Mouse (Mus musculus) spleen, postnatal 36 days (tissue): ENCODE results near the gene Zfp947.
"Not testable (repeated sequence)": the region's sequence is repeated elsewhere in the genome, so short reads cannot be mapped to it uniquely, and the experiment has no call there.

Source experiments
- DNase-seq, 2 experiments: peaks; one replicate each; pipeline ENCODE4 v3.0.0; 2022; ENCODE audit warnings: low spot score in 2 of 2, mixed read lengths in 1 of 2

Gene Zfp947

DNA sequence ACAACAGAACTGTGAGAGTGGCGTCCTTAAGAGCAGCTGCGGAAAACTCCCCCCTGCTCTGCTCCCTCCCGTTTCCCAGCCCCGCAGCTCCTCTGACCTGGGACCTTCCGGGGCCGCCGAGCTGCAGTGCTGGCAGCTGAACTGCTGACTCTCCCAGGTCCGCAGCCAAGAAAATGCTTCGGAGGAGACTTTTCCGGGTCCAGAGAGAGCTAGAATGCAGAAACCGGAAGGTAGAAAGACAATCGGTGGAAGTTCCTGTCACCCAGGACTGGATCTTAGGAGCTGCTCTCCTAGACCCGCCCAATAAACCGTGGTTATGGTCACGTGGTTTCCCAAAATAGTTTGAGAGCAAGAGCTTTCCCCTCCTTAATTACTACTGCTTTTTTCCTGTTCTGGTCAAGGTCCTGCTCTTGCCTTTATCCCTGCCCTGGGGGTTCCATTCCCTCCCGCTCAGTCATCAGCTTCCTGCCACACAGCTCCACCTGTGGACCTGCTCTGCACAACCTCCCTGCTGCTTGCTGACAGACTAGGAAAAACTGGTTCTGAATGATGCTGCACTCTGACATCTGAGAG lies at the start of gene Zfp947:
Gene Zfp947, minus strand, starts transcription at position 469 of the 573 bp plus-strand sequence.
- peak; percentile 1 to 3 for DNase-seq

DNA sequence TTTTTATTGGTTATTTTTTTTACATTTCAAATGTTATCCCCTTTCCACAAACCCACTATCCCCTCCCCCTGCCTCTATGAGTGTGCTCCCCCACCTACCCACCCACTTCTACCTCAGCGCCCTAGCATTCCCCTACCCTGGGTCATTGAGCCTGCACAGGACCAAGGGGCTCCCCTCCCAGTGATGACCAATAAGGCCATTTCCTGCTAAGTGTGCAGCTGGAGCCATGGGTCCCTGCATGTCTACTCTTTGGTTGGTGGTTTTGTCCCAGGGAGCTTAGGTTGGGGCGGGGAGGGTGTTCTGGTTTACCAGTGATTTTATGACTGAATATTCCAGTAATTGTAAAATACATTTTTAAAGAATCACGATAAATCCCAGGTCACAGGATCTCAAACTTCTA lies 686 bp downstream of the Zfp947 start:
- not testable (repeated sequence) for DNase-seq

DNA sequence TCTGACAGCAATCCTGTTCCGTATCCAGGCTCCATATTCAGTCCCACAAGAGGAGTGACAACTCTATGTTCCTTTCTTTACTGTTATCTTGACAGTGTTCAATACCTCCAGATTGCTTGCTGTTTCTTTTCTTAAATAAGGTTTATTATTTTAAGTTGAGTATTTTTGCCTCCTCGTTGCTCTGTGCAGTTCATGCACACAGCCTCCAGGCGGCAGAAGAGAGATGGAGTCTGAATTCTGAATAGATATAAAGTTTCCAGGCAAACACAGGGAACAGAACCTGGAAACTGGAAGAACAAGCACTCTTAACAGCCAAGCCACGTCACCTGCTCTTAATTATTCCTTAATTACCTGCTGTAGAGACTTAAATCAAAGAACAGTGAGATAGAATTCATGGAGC lies 12.0 kb downstream of the Zfp947 start:
- DNase-seq = not testable (repeated sequence)

DNA sequence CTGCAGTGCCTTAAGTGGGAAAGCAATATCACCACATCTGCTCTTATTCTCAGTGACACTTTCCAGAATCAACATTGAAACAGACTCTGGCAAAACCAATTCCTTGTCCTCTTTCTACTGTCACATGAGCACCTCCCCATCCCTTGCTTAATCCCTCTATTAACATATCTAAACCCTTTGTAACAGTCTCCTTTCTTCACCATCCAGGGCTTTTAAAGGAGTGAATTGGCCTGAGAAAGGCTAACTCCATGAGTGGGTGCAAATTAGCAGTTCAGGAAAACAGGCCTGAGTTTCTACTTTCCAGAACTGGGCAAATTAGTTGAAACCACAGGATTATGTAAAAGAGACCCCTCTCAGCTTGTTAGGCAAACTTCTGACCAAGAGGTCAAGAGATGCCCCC lies 47.2 kb downstream of the Zfp947 start:
- no peak for DNase-seq
